Mouse (Mus musculus): Measurements from ENCODE around the gene Eps8.
A peak's percentile ranks its signal among the peaks of the same experiment; 100 is the strongest.

The Eps8 gene

DNA sequence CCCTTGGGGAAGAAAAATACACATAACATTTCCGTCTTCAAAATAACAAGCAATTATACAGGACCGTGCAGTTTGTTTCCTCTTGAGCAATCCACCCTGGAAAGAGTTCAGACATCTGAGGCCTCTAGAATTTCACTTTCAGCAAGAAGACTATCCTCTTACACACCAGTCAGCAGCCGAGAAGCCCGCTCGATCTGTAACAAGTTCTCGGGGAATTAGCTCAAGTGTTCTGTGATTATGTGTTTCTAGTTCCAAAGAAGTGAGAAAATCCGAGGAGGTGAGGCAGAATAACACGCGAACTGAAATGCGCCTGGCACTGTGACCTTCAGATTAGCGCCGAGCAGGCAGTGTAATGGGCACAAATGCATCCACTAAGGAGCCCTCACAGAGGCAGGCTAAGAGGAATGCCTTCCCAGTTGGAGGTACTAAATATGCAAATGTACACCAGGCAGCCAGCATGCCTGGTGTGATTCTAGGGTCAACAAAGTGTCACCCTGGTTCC, 94.3 kb downstream of the Eps8 start:
- DNase-seq: no peak

DNA sequence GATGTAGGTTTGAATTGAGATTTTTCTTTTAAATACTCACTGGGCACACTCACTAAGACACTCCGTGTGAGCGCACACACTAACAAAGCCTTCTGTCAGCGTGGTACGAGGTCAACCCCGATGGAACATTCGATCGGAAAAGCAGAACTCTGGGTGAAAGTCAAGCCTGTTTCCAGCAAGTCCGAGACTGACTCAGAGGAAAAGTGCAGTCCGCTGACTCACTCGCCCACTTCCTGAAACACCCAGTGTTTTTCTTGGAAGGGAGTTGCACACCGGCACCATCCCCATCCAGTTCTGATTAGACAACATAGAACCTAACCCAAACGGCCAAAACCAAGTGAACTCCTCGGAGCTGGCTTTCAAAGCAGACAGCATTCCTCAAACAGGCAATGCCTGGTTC, 95.8 kb downstream of the Eps8 start:
- peak; percentile 41 for DNase-seq

DNA sequence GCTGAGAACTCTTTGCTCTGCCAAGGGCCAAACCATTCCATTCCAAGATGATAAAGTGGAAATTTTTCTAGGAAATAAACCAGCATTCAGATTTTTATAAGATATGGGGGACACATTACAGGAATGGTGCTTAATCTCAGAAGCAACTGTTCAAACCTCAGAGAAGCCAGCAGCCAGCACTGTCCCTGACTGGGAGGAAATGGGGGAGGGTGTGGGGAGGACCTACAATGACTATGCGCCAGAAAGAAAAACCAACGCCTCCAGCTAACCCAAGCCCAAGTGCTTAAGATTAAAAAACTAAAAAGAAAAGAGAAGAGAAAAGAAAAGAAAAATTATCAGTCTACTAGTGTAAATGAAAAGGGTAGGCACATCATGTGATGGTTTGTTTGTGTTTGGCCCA, 97.0 kb downstream of the Eps8 start:
- DNase-seq: no peak

DNA sequence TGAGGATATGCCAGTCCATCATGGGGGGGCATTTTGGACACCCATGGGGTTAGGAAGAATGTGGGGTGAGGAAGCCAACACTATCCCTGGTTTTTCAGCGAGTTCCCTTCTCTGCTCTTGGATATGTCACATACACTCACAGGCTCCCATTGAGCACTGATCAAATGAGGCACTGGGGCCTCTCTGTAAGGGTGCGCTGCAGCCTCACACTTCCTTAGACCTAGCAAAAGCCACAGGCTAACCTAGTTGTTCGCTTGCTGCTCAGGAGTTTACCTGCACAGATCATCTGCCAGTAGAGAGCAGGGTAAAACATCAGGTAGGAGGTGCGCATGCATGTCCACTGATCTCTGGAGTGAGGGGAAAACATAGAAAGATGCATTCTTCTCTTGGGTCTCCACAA, 97.5 kb downstream of the Eps8 start:
- no peak for DNase-seq

DNA sequence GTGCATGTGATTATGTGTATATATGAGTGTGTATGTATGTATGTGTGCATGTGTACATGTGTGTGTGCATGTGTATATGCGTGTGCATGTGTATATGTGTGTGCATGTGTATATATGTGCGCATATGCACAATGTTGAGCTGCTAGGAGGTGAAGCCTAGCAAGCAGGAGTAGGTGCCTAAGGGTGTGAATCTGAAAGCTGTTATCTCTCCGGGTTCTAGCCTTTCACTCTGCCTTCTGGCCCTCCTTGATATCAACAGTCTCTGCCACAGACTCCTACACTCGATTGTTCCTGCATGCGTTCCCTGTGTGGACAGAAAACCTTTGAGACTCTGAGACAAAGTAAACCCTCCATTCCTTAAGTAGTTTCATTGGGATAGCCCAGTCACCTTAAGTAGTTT, 98.0 kb downstream of the Eps8 start:
- no peak for DNase-seq

DNA sequence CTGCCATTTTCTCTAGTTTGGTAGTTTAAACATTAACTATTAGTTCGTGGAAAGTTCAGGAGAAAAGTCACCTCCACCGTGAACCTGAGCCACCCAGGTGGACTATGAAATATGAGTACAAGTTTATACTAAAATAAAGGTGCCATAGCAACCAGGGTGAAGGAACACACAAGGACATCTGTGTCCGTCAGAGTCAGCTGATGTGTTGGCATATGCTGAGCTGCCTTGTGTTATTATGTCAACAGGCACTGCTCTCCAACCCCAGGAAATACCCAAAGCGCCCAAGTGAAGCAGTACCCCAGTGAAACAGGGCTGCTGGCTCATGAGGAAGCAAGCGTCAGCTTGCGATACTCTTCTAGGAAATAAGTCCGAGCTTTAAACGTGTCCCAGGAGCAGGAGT, 104.5 kb downstream of the Eps8 start:
- no peak for DNase-seq

DNA sequence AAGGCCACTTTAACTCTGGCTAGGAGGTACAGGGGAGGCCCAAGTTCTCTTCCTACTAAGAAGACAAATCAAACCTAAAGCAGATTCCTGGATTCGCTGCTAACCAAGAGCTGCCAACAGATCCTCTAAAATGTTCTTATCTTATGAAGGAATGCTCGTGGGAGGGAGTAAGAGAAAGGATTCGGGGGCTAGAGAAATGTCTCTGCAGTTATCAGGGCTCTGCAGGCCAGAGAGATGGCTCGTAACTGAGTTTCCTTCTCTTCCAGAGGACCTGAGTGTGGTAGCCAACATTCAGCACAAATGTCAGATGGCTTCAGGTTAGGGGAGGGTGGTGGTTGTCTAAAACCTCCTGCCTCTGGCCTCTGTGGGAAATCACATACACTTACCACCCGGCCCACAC, 106.1 kb downstream of the Eps8 start:
- no peak for DNase-seq

DNA sequence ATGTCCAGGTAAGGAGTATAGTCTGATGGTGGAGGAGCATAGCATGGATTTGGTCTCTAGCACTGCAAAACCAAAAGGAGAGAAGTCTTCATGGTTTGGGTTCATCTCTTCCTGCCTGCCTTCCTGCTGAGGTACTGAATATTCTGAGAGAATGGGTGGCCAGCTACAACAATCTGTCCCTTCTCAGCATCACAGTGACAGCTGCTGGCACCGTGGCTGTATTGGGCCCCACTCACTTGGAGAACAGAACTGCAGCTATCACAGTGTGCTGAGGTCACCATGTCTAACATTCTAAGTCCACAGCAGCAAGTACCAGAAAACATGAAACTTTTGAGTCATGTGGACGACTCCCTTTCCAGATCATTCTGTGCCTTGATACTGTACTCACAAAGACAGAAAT, 107.1 kb downstream of the Eps8 start:
- DNase-seq: no peak

DNA sequence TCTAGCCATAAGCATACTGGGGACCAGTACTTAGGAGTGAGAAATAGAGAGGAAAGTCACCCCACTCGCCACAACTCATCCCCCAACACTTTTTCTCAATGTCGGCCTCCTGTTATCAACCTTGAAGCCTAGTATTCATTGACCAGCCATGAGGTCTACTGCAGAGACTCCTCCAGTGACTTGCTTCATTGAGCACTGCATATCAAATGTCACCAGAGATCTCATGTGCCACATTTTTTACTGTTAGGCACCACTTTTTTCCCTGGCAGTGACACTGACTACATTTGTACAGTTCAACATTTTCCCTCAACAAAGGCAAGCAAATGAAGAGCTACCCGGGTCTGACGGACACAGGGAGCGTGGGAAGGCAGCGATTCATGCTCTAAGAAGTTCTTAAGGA, 108.6 kb downstream of the Eps8 start:
- no peak for DNase-seq

DNA sequence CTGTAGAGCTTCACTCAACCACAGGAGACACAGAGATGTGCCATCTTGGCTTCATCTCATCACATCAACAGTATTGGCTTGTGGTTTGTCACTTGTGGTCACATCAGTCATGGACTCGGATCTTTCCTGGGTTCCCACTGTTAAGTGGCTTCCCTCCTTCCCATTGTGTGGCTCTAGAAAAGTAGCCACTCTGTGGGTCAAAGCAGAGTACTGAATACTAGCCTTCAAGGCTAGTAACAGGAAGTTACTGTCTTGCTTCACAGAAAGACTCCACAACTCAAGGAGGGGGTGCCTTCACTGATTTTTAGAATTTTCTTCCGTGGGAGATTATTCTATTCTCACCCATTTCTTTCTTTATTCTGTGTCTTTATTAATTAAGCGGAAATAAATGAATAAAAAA, 109.3 kb downstream of the Eps8 start:
- no peak for DNase-seq

DNA sequence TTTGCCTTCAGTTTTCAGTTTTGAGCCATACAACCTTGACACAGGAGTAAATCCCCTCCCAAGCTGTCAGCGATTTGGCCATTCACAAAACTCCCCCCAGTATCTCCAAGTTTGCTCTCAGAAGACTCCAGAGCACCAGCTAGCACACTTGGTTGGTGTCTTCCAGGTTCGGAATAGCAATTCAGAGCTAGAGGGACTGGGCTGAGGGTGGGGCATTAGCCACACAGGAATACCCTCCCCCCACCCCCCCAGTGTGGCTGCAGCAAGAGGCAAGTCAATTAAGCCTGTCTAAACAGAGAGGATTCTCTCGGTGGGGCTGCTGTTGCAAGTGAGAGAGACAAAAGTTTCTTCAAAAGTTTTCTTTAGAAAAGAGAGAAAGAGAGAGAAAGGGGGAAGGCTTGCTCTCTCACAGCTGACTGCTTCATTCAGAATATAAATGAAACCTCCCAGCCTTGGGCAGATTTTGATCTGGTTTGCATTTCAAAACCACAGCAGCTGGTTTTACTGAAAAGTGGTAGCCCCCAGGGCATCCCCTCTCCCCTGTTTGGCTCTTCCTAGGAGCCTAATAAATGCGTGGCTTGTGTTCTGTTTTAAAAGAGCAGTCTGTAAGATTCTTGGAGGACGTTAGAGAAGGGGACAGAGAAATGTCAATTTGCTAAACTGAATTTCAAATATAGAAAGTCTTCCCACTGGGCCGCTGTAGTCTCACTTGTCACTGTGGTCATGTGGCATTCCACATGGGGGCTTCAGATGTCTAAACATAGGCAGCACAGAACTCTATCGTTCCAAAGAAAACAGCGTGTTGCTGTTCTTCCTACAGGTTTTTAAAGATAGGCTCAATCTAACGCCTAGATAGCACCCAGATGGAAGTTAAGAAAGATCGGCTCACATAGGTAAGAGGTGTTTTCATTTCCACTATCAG, 112.2 kb downstream of the Eps8 start:
- DNase-seq: no peak

DNA sequence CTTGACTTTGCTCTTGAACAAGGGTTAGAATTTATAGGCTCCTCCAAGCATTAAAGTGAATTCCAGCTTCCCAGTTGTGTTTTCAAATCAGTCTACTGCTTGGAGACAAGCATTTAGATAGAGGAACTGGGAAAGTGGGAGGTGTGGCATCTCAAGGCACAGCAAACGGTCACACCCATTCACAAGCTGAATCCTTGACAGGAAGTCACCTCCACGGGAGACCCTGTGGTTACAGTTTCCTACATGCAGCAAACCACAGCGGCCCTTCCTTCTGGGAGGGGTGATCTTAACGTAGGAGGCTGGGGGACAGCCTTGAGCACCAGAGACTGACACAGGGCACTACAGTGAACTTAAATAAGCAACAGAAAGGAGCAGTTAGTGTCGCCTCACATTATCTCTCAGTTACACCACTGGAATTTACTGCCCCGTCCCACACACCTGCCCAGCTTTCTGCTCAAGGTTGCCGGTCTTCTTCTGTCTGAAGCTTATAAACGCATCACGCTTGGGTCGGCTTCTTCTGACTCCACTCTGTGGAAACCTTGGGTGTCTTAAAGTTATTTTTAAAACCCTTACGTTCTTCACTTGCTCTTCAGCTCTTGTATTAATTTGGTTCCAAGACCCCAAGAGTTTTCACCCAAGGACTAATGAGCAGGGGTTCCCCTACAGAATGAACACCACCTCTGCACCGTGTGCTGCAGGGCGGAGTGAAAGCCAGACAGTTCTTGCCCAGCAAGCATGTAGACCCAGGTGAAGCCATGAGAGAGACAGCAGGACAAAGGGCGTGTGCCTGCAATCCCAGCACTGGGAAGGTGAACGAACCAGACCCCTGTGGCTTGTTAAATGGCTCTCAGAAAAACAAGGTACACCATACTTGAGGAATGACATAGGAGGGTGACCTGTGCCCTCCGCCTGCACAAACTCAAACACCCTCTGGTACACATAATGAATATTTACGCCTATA, 113.2 kb downstream of the Eps8 start:
- no peak for DNase-seq

DNA sequence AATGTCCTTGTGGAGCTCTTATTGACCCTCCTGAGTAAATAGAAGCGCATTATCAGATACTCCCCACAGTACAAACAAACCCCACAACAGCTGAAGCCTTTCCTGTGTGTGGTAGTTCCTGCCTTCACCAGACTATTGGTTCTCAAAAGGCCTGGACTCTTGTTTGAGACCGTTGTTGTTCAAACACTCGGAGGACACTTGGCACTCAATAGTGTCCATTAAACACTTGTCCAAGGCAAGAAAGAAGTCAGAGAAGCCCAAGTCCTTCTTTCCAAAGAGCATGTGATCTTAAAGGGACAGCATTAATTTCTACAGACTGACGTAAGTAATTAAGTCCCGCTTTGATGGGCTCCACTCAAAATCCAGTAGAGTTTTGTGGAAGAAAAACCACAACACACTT, 113.9 kb downstream of the Eps8 start:
- DNase-seq: no peak

DNA sequence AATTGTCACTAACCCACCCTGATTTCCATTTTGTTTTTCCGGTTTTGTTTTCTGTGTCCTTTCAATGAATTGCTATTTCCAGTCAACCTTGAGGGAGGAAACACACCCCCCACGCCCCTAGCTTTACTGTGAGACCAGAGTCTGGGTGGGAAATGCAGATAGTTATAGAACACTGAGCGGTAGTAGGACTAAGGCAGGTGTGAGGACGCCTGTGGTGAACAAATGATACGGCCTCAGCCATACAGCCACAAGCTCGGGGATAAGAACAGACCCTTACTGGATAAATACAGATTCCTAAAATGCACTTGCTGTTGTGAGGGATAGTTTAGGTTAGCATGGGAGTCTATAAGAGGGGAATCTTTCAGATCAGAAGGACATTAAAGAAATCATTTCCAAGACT, 114.3 kb downstream of the Eps8 start:
- DNase-seq: no peak

DNA sequence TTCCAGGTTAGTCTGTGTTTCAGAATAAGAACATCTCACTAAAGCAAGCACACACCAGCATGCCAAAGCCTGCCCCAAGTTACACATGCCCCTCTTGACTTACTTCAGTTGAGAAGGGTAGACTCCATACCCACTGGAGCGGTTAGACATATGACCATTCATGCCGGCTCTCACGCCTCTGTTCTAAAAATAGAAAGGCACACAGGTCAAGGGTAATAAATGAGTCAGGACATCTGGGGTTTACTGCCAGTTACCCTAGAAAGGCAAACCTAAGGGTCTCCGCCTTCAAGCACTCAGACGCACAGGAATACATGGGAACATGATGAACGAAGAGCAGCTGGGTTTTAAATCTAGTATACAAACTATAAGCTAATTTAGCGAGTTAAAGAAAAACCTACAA, 115.5 kb downstream of the Eps8 start:
- no peak for DNase-seq

DNA sequence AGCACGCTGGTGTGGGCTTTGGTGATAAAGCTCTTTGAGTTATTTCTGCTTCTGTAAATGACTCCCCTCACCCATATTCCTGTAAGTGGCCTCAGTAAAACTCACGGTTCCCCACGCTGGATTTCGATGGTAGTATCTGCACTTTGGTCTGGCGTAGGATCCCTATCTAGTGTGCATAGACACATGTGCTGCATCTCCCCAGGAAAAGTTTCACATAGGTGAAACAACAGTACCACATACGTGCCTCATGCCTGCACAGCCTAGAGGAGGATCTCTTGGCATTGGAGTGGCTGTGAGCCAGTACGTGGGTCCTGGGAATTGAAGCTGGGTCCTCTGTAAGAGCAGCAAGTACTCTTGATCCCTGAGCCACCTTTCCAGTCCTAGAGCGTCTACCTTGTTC, 121.9 kb downstream of the Eps8 start:
- DNase-seq: no peak

DNA sequence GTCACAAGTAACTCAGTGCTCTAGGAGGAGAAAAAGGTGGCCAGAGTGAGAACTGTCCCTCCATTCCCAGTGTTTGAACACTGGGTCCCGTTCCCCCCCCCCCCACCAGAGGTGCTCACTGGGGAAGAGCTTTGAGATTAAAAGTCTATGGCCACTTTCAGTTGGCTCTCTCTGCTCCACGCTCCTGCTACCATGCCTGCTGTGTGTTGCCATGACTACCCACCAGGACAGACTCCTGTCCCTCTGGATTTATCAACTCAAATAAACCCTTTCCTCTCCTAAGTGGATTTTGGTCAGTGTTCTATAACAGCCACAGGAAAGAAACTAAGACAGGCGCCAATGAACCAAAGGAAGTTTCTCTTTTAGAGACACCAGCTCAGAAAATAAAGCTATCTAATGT, 128.9 kb downstream of the Eps8 start:
- DNase-seq: no peak

DNA sequence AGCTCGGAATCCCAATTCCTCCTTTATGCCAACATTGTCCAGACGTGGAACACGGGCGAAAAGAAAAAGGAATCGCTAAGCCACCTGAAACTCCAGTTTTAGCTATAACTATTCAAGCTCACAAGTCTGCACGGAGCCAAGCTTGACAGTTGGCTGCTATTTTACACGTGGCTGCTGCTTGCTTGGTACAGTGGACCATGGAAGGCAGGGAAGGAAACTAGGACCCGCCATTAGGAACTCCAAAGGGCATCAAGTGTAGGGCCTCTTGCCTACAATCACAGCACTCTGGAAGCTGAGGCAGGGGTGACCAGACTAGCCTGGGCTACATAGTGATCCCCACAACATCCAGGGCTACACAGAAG, 134.4 kb downstream of the Eps8 start:
- DNase-seq: no peak

DNA sequence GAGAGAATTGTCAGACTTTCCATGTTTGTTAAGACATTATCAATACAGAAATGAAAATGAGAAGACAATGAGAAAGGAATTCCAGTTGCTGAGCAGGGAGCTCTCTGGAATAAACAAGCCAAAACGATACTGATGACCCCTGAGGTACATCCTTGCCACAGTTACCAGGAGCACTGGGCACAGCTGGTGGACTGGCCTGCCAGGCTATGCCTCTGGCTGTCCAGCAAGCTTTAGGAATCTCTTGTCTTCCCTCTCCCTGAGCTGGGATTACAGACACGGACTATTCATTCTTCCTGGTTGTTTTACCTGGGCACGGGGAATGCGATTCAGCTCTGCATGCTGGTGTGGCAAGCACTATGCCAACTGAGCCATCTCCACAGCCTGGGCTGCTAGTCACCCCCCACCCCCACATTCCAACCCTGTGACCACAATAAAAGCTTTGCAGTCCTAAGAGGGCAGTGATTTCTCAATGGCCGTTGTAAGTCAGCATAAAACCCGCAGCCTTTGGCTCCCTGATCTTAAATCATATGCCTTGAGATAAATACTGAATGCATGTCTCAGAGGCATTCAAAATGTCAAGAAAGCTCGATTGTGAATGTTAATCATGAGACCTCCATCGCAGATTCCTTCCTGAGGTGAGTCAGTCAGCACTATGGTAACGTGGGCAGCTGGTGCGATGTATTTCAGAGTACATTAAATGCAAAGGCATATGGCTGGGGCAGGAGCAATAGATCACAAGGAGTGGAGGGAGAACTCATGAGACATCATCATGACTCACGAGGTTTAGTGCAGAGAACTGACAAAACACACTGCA, 134.9 kb downstream of the Eps8 start:
- peak; percentile 33 for DNase-seq

DNA sequence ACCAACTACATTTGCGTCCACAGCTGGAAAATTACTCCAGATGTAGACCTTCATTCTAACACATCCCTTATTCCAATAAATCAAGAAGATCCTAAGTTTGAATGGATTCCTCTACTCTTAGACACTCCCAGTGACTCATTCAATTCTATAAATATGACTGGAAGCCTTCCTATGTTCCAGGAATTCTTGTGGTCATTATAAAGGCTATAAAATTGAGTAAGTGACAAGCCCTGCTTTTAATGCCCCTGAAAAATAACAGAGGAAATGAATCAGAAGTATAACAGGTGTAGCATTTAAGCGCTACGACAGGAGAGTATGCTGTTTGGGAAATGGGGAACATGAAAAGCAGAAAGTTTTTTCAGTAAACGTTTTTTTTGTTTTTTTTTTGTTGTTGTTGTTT, 139.8 kb downstream of the Eps8 start:
- DNase-seq: no peak

DNA sequence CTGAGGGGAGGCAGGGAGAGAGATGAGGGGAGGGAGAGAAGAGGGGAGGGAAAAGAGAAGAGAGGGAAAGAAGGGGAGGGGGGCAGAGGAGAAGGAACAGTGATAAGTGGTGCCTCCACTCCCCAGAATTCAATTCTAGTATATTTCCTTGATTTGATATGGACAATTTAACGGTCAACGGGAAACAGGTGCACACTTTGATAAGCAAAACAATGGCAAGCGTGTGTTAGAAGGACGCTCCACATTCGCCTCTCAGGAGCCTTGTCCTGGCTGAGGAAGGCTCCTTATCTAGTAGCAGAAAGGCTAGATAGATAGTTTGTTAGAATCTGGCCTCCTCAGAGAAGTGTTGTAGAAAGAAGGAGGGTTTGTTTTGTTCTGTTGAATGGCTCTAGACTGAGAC, 141.9 kb downstream of the Eps8 start:
- DNase-seq: no peak

DNA sequence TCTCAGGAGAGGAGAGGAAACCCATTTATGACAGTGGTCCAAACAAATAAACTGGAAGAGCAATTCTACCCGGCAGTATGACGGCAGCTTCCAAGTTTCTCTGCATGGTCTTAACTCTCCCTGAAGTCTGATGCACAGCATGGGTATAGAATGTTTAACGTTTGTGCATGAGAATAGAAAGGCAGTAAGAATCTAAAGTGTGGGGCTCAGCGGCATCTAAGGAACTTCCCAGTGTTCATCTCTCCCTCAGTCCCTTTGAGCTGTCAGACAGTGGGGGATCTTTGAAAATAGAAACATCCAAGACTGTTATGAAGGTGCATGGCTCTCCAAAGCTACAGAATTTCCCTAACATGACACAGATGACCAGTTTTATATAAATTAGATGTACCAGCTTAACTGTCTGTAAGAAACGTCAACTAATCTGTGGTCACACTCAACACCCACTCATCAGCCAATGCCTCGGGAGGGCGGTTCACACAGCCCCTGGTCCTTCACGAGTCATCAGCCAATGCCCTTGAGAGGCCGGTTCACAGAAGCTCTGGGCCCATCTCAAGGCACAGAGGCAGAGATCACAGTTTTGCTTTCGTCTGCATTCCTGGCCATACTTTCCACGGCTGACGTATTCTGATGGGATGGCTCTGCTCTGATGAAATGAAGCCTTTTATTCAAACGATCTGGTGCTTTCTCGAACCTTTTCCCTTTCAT, 145.2 kb downstream of the Eps8 start:
- no peak for DNase-seq
